ENCODE assay signal across 24 mouse cellular contexts in the genomic region with DNA sequence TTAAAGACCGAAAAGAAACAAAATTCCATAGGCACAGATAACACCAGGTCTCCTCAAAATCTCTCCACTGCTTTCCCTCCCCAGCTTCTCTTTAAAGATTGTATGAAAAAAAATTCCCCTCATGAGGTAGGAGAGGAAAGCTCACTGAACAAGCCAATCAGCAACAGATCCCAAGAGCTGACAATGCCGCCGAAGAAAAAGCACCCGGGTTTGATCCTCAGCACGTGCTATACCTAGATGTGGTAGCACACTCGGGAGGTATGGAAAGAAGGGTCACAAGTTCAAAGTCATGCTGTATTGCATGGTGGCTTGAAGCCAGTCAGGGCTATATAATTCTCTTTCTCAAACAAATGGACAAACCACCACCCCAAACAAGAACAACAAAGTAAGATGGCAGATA.
A peak's percentile ranks its signal among the peaks of the same experiment; 100 is the strongest.
DNase-seq lines count a peak whose midpoint lies in the region; ATAC-seq and TF ChIP-seq lines count a peak whose summit lies in the region.
"Had no signal": no experiment of that assay in that cellular context is flagged by ENCODE, and none has a peak within 500 bp of the region (broad histone marks: within the 10 kb centered on the region; RNA-seq: fewer than 3 reads in every experiment).

No protein-coding gene starts in this region.

- peak overlapping the region; percentile 59; the same call in 1 of the 2 replicates for H3K27ac ChIP-seq in kidney, postnatal 0 days
- peak overlapping the region; percentile 23; the same call in 1 of the 2 replicates for H3K27ac ChIP-seq in embryonic fibroblast, embryonic 13.5 days (ENCODE audit: insufficient read depth, low read length)
- H3K27ac ChIP-seq: embryonic facial prominence, embryonic 10.5 days; embryonic facial prominence, embryonic 13.5 days; forebrain, embryonic 10.5 days; forebrain, embryonic 13.5 days; hindbrain, embryonic 10.5 days; hindbrain, embryonic 13.5 days had no signal

- H3K36me3 ChIP-seq in kidney, postnatal 0 days (ENCODE audit: insufficient read depth, low read length): no peaks in the 10 kb centered on the region
- H3K36me3 ChIP-seq: embryonic facial prominence, embryonic 10.5 days; embryonic facial prominence, embryonic 13.5 days; forebrain, embryonic 10.5 days; hindbrain, embryonic 10.5 days; hindbrain, embryonic 13.5 days had no signal

- DNase-seq in kidney, adult 9 months: peak; percentile 28
- no peak for DNase-seq in kidney, postnatal 25 days
- no peak for DNase-seq in kidney, postnatal 0 days (ENCODE audit: low spot score)
- no peak for DNase-seq in kidney, postnatal 10 days
- no peak for DNase-seq in thymus, postnatal 0 days (ENCODE audit: low spot score)
- DNase-seq: adrenal gland, adult 2 months; adrenal gland, postnatal 14 days; cerebellum, adult 11-12 months; cerebellum, adult 8-10 months; cerebellum, postnatal 36 days; embryo, embryonic 11 days; gastrocnemius, postnatal 10 days; gastrocnemius, postnatal 36 days had no signal

- no peaks in the 10 kb centered on the region for H3K9me3 ChIP-seq in kidney, postnatal 0 days (replicated peaks; ENCODE audit: low read length)
- H3K9me3 ChIP-seq: embryonic facial prominence, embryonic 10.5 days; embryonic facial prominence, embryonic 13.5 days; forebrain, embryonic 10.5 days; forebrain, embryonic 13.5 days; hindbrain, embryonic 10.5 days; hindbrain, embryonic 13.5 days had no signal

- no peak overlapping the region for H3K4me3 ChIP-seq in kidney, postnatal 0 days (replicated peaks; ENCODE audit: low read depth, low read length)
- no peak overlapping the region for H3K4me3 ChIP-seq in embryonic fibroblast, embryonic 13.5 days (ENCODE audit: insufficient read depth, low read length)
- H3K4me3 ChIP-seq: embryonic facial prominence, embryonic 10.5 days; embryonic facial prominence, embryonic 13.5 days; forebrain, embryonic 10.5 days; forebrain, embryonic 13.5 days; hindbrain, embryonic 10.5 days; hindbrain, embryonic 13.5 days had no signal

- no peak for TF ChIP-seq CTCF in kidney, postnatal 0 days (IDR thresholded peaks at IDR 0.05; ENCODE audit: low read depth)
- TF ChIP-seq CTCF in embryonic fibroblast, embryonic 13.5 days (IDR thresholded peaks at IDR 0.05; ENCODE audit: borderline replicate concordance, insufficient read depth, low read length): no peak

- 75% methylated on average over 6 of the region's 6 CpGs for WGBS in kidney, postnatal 0 days

- no peak overlapping the region for H3K4me2 ChIP-seq in kidney, postnatal 0 days (ENCODE audit: low read length)
- H3K4me2 ChIP-seq: embryonic facial prominence, embryonic 13.5 days; forebrain, embryonic 13.5 days; heart, embryonic 11.5 days; hindbrain, embryonic 13.5 days had no signal

- no peak for ATAC-seq in kidney, postnatal 0 days (replicated peaks; ENCODE audit: low FRiP score, low read depth)
- ATAC-seq: CD4-positive, CD25-positive, alpha-beta regulatory T cell, adult 4 months; forebrain, embryonic 13.5 days; forebrain, embryonic 16.5 days; hindbrain, embryonic 16.5 days had no signal

- peaks cover 11% of the 10 kb centered on the region; the same call in 1 of the 2 replicates for H3K4me1 ChIP-seq in kidney, postnatal 0 days (replicated peaks; ENCODE audit: insufficient read depth, low read length)
- no peaks in the 10 kb centered on the region; the same call in 1 of the 2 replicates for H3K4me1 ChIP-seq in embryonic fibroblast, embryonic 13.5 days (ENCODE audit: control insufficient read depth, insufficient read depth, low read length)
- H3K4me1 ChIP-seq: embryonic facial prominence, embryonic 10.5 days; forebrain, embryonic 10.5 days; forebrain, embryonic 13.5 days; hindbrain, embryonic 10.5 days had no signal

- no peaks in the 10 kb centered on the region for H3K27me3 ChIP-seq in kidney, postnatal 0 days (ENCODE audit: insufficient read depth, low read length)
- H3K27me3 ChIP-seq: embryonic facial prominence, embryonic 13.5 days; forebrain, embryonic 13.5 days; hindbrain, embryonic 13.5 days had no signal

- TF ChIP-seq POLR2A in embryonic fibroblast, embryonic 13.5 days (IDR thresholded peaks at IDR 0.05; ENCODE audit: low read depth, low read length): no peak

- H3K9ac ChIP-seq in kidney, postnatal 0 days (ENCODE audit: low read depth, low read length): no peak overlapping the region
- H3K9ac ChIP-seq: embryonic facial prominence, embryonic 13.5 days; forebrain, embryonic 13.5 days; hindbrain, embryonic 13.5 days had no signal
